Mouse (Mus musculus) stomach, postnatal 0 days (tissue): ENCODE measurements around the gene Ppara. TPM values are rescaled to one million over a fixed set of nuclear protein-coding genes. Genes with fewer than 3 reads are reported as not detected.

Source experiments
- ATAC-seq: fragments of 200-750 bp; cut with Nextera tagmentation; 2 replicates; pipeline ENCODE4 v1.8.0; 2017; ENCODE audit not compliant: low FRiP score, low TSS enrichment
- DNase-seq: peaks from one replicate; pipeline ENCODE4 v3.0.0-alpha.2; 2016; ENCODE audit warnings: low spot score
- H3K27ac ChIP-seq: fragments of 300-500 bp; sonication (generic); replicated peaks from 2 replicates; pipeline ENCODE4 v1.5.1; 2014; ENCODE audit warnings: mild to moderate bottlenecking, control low read depth
- H3K27me3 ChIP-seq: fragments of 300-500 bp; sonication (generic); 2 replicates; pipeline ENCODE4 v1.6.1; 2014; ENCODE audit warnings: low read length; ENCODE audit not compliant: control insufficient read depth, insufficient read depth
- H3K36me3 ChIP-seq: fragments of 300-500 bp; sonication (generic); 2 replicates; pipeline ENCODE4 v1.6.1; 2014; ENCODE audit warnings: low read length, mixed read lengths; ENCODE audit not compliant: control insufficient read depth, insufficient read depth
- H3K4me1 ChIP-seq: fragments of 300-500 bp; sonication (generic); replicated peaks from 2 replicates; pipeline ENCODE4 v1.6.1; 2014; ENCODE audit warnings: antibody characterized with exemption; ENCODE audit not compliant: control insufficient read depth, insufficient read depth
- H3K4me2 ChIP-seq: fragments of 300-500 bp; sonication (generic); replicated peaks from 2 replicates; pipeline ENCODE4 v1.6.1; 2014; ENCODE audit warnings: low read depth, mild to moderate bottlenecking, control low read depth, moderate library complexity
- H3K4me3 ChIP-seq: fragments of 300-500 bp; sonication (generic); 2 replicates; pipeline ENCODE4 v1.5.1; 2014; ENCODE audit warnings: low read depth, low read length, control low read depth
- H3K9ac ChIP-seq: fragments of 300-500 bp; sonication (generic); 2 replicates; pipeline ENCODE4 v1.6.1; 2014; ENCODE audit warnings: mild to moderate bottlenecking, low read length, control low read depth, mixed read lengths
- H3K9me3 ChIP-seq: fragments of 300-500 bp; sonication (generic); 2 replicates; pipeline ENCODE4 v1.6.1; 2016; ENCODE audit warnings: low read length; ENCODE audit not compliant: control insufficient read depth
- CTCF ChIP-seq: IDR thresholded peaks from 2 replicates; pipeline ENCODE4 v1.5.1; 2016; ENCODE audit warnings: antibody characterized with exemption, low read depth, mild to moderate bottlenecking, moderate library complexity
- EP300 ChIP-seq: optimal IDR thresholded peaks from 2 replicates; pipeline ENCODE3; 2016; ENCODE audit warnings: antibody characterized with exemption
- WGBS: fragments of 180-500 bp; shearing (Covaris S2); extraction: QIAGEN DNeasy Blood & Tissue Kit; methylation state at CpG from one replicate; pipeline ENCODE4 v1.1.7; 2014; 5-methylcytosine and 5-hydroxymethylcytosine counted together
- polyA plus RNA-seq: library from polyadenylated mRNA; unstranded; fragments of >200 nt; fragmentation: Nextera tagmentation; extraction: Ambion mirVana; gene quantifications from 2 replicates; pipeline ENCODE4 v1.2.1, GENCODE M21; 2015

The Ppara gene
- polyA plus RNA-seq, 1 experiment from 2014 or later, result 16.8 TPM

GRCm38 (mm10) chr15:85736506-85736905, 1.7 kb downstream of the Ppara start:
- peak overlapping the region; percentile 89 for H3K4me2 ChIP-seq
- no peak for DNase-seq
- no peaks in the 10 kb centered on the region for H3K36me3 ChIP-seq
- H3K4me3 ChIP-seq, result peak overlapping the region; percentile 68
- H3K9me3 ChIP-seq, result no peaks in the 10 kb centered on the region
- no peak for ATAC-seq
- TF ChIP-seq EP300 (no peak), CTCF (no peak)
- 50% methylated on average over 10 of the region's 10 CpGs for WGBS
- peaks cover 2% of the 10 kb centered on the region; the same call in 1 of the 2 replicates for H3K4me1 ChIP-seq
- H3K27me3 ChIP-seq, result no peaks in the 10 kb centered on the region
- H3K27ac ChIP-seq, result no peak overlapping the region
- no peak overlapping the region for H3K9ac ChIP-seq

GRCm38 (mm10) chr15:85738416-85738815, 3.6 kb downstream of the Ppara start:
- TF ChIP-seq CTCF (no peak), EP300 (no peak)
- Histone ChIP-seq H3K27ac (no peak overlapping the region), H3K4me1 (peaks cover 2% of the 10 kb centered on the region; the same call in 1 of the 2 replicates), H3K4me2 (no peak overlapping the region), H3K9ac (no peak overlapping the region), H3K9me3 (no peaks in the 10 kb centered on the region), H3K4me3 (no peak overlapping the region), H3K27me3 (no peaks in the 10 kb centered on the region), H3K36me3 (no peaks in the 10 kb centered on the region)
- no peak for DNase-seq
- ATAC-seq, result no peak
- 81% methylated on average over 3 of the region's 3 CpGs for WGBS

- Histone ChIP-seq H3K36me3 (no peaks in the 10 kb centered on the region), H3K9me3 (no peaks in the 10 kb centered on the region), H3K4me3 (no peak overlapping the region), H3K9ac (no peak overlapping the region), H3K4me2 (no peak overlapping the region), H3K27ac (no peak overlapping the region), H3K27me3 (no peaks in the 10 kb centered on the region), H3K4me1 (peaks cover 2% of the 10 kb centered on the region; the same call in 1 of the 2 replicates)
- TF ChIP-seq EP300 (no peak), CTCF (no peak)
- WGBS, result 79% methylated on average over 5 of the region's 5 CpGs
- ATAC-seq, result no peak
- no peak for DNase-seq
These were observed 4.2 kb downstream of the Ppara start for GRCm38 (mm10) chr15:85738939-85739338.

- Histone ChIP-seq H3K36me3 (no peaks in the 10 kb centered on the region), H3K27me3 (no peaks in the 10 kb centered on the region), H3K9me3 (no peaks in the 10 kb centered on the region), H3K9ac (no peak overlapping the region), H3K4me2 (no peak overlapping the region), H3K4me3 (no peak overlapping the region), H3K4me1 (no peaks in the 10 kb centered on the region), H3K27ac (no peak overlapping the region)
- ATAC-seq, result no peak
- 80% methylated on average over 9 of the region's 9 CpGs for WGBS
- TF ChIP-seq EP300, result no peak
- no peak for TF ChIP-seq CTCF
- DNase-seq, result no peak
These were observed 7.8 kb downstream of the Ppara start for GRCm38 (mm10) chr15:85742608-85743007.

- no peaks in the 10 kb centered on the region for H3K27me3 ChIP-seq
- H3K9me3 ChIP-seq, result no peaks in the 10 kb centered on the region
- ATAC-seq (no peak), DNase-seq (no peak)
- 67% methylated on average over 3 of the region's 3 CpGs for WGBS
- no peak overlapping the region for H3K9ac ChIP-seq
- H3K27ac ChIP-seq, result no peak overlapping the region
- H3K4me3 ChIP-seq, result no peak overlapping the region
- TF ChIP-seq EP300 (no peak), CTCF (no peak)
- no peaks in the 10 kb centered on the region for H3K36me3 ChIP-seq
- no peaks in the 10 kb centered on the region for H3K4me1 ChIP-seq
- no peak overlapping the region for H3K4me2 ChIP-seq
These were observed 9.2 kb downstream of the Ppara start for GRCm38 (mm10) chr15:85743946-85744345.

GRCm38 (mm10) chr15:85746178-85746577, 11.4 kb downstream of the Ppara start:
- Histone ChIP-seq H3K9me3 (no peaks in the 10 kb centered on the region), H3K27me3 (no peaks in the 10 kb centered on the region), H3K4me1 (no peaks in the 10 kb centered on the region), H3K27ac (no peak overlapping the region), H3K36me3 (no peaks in the 10 kb centered on the region), H3K4me2 (no peak overlapping the region), H3K9ac (no peak overlapping the region), H3K4me3 (no peak overlapping the region)
- WGBS, result 73% methylated on average over 8 of the region's 8 CpGs
- TF ChIP-seq EP300 (no peak), CTCF (no peak)
- no peak for DNase-seq
- no peak for ATAC-seq
